Mouse (Mus musculus): ENCODE results near the gene Dnajc7. TPM values are rescaled to one million over a fixed set of nuclear protein-coding genes. Genes with fewer than 3 reads are reported as not detected.
"Not testable (repeated sequence)": the region's sequence is repeated elsewhere in the genome, so short reads cannot be mapped to it uniquely, and the experiment has no call there.

Dnajc7 gene
- total RNA-seq, 4 experiments from 2014 or later = 79.4 to 106 (median 95.5) TPM

DNA sequence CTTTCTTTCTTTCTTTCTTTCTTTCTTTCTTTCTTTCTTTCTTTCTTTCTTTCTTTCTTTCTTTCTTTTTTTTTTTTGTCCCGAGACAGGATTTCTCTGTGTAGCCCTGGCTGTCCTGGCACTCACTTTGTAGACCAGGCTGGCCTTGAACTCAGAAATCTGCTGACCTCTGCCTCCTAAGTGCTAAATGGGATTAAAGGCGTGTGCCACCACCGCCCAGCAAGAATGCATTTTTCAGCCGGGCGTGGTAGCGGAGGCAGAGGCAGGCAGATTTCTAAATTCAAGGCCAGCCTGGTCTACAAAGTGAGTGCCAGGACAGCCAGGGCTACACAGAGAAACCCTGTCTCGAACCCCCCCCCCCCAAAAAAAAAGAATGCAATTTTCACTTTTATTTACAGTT lies 3.1 kb downstream of the Dnajc7 start:
- not testable (repeated sequence) for DNase-seq (ENCODE audit: low spot score in 2 of 2)

DNA sequence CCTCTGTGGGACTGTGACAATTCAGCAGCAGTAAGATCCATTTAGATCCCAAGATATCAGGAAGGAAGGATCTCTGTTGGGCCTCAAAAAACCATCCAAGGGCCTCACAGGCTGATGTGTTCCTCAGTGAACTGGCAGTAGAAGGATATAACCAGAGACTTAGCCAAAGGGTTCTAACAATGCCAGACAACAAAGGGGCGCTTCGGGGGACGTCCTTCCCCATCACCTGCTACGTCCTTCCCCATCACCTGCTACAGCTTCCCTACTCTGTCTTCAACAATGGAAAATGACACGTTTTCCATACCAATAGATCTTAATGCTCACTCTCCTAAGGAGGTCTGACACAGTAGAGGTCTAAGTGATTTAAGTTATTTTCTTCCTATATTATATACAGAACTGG lies 3.6 kb downstream of the Dnajc7 start:
- no peak for DNase-seq (ENCODE audit: low spot score in 2 of 2)

DNA sequence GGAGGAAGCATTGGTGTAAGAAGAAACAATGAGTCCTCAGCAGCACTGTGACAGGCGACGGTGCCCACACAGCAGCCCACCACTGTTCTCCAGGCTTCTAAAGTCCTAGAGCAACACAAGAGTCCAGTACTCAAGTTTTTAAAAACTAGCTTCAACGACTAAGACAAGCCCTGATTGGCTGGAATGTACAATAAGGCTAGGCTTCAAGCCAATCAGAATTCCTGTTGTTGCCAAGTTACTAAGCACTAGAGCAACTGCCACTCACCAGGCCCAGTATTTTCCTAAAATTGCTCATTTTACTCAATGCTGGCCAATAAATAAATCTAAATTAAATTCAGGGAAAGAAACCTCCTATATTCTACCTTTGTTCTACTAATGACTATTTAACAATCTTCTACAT lies 6.7 kb downstream of the Dnajc7 start:
- DNase-seq (ENCODE audit: low spot score in 2 of 2) = no peak

DNA sequence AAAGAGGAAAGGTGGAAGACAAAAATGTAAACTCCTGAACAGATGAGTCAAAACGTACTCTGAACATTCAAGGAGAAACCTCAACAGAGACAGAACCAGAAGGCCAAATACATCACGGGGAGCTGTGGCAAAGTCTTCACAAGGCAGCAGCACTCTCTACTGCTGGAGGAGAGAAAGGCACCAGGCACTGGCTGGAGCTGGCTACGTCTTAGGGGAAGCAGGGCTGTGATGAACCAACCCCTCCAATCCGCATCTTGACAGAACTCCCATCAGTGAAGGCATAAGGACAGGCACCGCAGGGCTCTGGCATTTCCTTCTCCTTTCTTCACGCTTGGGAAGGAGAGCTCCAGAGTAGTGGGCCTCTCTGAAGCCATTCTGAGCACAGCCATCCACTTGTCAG lies 8.3 kb downstream of the Dnajc7 start:
- no peak for DNase-seq (ENCODE audit: low spot score in 2 of 2)

DNA sequence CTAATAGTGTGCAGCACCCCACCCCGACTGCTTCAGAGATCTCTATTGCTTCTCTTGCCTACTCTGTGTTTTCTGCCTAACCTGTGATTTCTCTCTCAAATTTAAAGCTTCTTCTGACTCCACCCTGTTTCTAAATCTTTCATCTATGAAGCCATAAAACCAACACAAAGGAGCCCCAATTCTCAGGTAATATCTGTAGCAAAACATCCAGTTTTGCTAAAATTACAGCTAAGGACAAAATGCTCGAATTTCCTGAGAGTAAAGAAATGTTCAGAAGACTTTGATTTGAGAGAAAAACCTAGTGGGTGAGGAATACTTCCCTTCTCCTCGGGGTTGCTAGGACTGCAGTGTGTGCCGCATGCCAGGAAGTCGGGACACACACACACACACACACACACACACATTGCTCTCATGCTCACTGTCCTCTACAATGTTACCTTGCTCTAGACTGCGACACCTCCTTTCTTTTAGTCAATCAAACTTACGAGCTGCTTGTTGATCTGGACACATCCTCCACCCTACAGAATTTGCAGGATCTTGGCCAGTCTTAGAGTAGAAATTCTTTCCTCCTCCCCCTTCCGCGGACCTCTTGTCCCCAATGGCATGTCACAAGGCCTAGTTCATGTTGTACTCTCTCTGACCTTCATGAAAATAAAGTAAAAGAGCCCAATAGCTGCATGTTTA lies 9.8 kb downstream of the Dnajc7 start:
- DNase-seq (ENCODE audit: low spot score in 2 of 2) = no peak

DNA sequence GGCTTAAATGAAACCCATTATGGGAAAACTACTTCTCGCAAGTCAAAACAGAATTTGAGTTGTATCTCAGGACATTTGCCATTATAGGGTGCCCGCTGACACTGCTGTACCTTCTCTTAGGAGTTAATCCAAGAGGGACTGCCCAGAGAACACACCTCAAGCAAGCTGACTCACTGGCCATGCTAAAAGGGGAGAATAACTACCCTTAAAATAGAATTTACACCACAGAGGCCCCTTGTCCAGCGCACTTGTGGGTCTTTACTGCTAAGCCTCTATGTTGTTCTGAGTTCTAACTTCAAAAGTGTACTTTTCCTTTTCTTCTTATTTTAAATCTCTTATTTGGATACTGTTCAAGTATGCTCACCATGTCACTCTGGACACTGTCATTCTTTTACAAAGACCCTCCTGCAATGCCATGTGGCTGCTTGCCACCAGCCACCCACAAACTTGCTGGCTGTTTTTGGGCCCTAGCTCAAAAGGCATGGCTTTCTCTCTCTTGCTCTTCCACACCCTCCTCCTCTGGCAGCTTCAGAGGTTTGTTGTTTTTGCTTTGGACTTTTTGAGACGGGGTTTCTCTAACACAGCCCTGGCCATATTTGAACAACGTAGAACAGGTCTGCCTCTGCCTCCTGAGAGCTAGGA lies 10.5 kb downstream of the Dnajc7 start:
- no peak for DNase-seq (ENCODE audit: low spot score in 2 of 2)

DNA sequence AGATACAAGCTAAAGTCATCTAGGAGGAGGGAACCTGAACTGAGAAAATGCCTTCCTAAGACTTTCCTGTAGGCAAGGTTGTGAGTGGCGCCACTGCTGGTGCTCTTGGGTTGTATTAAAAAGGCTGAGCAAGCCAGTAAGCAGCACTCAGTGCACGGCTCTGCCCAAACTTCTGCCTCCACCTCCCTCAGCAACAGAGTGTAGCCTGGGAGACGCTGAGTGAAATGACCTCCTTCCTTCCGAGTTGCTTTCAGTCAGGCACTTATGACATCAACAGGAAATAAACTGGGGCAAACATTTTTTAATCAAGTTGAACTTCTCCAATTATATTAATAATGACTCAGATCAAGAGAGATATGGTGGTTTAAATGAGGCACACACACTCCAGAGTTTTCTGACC lies 11.2 kb downstream of the Dnajc7 start:
- DNase-seq (ENCODE audit: low spot score in 2 of 2) = no peak

DNA sequence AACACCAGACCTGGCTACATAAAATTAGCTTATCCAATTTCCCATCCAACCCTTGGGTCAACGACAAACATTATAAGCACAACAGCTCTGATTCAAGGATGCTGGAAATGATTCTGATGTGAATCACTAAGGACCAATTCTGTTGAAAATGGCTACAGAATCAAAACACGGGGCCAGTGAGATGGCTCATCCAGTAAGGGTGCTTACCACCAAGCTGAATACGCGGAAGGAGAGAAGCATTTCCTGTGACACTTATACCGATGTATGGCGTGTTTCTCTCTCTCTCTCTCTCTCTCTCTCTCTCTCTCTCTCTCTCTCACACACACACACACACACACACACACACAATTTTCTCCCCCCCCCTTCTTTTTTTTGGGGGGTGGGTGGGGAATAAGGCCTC lies 12.8 kb downstream of the Dnajc7 start:
- no peak for DNase-seq (ENCODE audit: low spot score in 2 of 2)

DNA sequence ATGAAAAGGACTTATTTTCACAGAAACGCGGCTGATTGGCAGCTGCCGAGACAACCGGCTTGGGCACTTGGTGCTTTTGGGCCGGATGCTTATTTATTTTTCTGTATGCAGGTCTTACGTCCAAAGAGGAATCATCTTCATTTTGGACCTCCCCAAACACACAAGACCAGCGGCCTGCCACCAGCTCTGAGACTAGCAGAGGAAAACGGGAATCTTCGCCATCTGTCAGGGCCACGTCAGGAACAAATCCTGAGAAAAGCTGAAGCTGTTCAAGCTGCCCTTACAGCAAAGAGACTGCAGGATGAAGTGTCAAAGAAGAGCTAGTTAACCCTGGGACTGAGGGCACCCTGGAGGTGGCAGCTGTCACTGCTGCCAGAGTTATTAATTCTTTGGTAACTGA lies 14.5 kb downstream of the Dnajc7 start:
- DNase-seq (ENCODE audit: low spot score in 2 of 2) = no peak

DNA sequence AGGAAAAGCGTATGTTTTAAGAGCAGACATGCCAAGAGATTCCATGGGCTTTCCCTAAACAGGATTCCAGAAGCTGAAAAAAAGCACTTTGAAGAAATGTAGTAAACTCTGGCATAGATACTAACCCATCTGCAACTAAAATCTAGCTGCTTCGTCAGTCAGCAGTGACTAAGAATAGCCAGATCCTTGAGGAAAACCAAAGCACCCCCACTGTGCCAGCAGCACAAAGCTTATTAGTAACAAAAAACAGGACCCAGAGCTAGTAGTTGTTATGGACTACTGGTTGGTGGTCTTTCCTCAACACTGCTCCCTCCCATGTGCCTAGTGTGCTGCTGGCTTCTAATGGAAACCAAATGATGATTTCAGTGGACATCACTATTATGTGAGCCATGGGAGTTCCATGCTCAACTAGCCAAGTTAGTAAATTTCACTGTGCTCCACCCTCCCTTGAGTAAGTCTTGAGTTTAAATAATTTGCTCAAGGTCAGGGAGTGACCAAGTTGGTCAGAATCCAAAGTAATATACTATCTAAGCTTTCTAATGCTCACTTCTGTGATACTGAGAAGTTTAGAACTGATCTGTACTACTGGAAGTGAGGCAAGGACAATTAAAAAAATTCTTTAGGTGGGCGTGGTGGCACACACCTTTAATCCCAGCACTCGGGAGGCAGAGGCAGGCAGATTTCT lies 15.5 kb downstream of the Dnajc7 start:
- DNase-seq (ENCODE audit: low spot score in 2 of 2) = no peak

DNA sequence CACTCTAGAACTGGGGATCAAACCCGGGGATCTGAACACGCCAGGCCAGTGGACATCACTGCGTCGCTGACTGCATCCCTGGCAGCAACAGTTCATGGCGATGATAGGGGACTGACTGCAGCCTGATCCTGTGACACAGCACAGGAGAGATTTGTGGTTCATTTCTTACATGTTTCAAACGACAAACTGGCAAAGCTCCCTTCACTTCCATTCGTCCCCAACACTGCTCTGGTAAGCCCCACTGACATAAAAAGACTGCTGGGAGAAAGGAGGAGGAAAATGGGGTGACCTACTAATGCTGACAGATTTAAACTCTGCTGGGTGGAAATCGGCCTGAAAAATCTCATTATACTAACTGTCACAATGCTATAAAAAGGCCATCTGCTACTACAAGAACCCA lies 16.2 kb downstream of the Dnajc7 start:
- no peak for DNase-seq (ENCODE audit: low spot score in 2 of 2)

DNA sequence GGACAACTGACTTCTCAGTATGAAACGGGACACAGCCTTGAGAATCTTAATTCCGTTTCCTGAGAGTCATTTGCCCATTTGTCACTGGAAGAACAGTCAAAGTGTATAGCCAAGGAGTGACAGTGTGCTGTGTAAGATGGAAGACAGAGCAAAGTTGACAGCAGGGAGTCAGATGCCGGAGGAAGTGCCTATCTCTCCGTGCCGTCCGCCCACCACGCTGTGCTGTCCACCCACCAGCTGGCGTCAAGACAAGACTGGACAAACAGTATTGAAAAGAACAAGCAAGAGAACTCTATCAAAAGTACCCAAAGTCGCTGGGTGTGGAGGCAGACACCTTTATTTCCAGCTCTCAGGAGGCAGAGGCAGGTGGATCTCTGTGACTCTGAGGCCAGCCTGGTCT lies 16.8 kb downstream of the Dnajc7 start:
- DNase-seq (ENCODE audit: low spot score in 2 of 2) = no peak

DNA sequence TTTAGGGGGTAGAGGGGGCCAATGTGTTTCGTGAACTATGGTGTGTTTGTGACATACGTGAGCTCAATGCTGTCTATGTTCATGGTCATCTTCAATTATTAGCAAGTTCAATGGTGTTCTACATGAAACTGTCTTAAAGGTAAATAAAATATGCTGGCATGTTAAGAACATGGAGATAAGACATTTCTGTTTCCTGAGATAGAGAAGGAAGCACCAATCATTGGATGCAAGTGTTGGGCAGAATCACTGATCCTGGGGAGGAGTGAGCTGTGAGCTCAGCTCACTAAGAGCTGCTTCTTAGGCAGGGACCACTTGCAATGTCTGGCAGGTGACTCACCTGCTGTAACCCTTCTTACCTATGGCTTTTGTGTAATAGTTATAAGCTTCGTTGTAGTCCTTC lies 18.6 kb downstream of the Dnajc7 start:
- DNase-seq (ENCODE audit: low spot score in 2 of 2) = no peak

DNA sequence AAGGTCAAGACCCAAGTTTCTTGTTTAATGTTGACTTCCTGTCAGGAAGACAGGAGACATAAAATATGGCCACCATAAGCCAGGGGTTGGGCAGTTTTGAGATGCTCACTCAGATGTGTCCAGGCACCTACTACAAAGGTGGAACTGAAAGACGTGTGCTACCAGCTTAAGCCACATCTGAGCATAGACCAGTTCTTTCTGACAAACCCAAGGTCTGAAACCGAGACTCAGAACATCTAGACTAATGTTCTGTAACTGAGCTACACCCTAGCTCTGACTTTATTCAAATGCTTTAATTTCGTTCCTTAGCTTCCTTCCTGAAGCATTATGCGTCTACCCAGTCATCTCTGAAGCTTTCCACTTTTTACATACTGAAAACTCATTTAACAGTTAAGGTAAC lies 21.9 kb downstream of the Dnajc7 start:
- no peak for DNase-seq (ENCODE audit: low spot score in 2 of 2)

DNA sequence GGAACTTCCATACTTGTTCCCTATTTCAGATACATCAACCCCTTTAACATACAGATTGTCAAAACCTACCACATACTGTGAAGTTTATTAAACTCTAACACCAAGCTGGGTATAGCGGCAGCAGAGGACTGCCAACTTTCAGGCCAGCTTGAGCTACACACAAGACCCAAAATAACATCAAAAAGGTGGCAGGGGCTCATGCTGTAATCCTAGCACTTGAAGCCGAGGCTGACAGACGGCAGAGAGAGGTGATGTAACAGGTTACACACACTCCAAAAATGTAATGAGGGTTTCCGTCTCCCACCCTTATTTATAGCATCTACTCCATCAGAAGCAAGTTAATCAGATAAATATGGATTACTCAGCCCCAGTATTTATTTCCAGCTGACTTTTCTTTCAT lies 24.4 kb downstream of the Dnajc7 start:
- no peak for DNase-seq (ENCODE audit: low spot score in 2 of 2)

DNA sequence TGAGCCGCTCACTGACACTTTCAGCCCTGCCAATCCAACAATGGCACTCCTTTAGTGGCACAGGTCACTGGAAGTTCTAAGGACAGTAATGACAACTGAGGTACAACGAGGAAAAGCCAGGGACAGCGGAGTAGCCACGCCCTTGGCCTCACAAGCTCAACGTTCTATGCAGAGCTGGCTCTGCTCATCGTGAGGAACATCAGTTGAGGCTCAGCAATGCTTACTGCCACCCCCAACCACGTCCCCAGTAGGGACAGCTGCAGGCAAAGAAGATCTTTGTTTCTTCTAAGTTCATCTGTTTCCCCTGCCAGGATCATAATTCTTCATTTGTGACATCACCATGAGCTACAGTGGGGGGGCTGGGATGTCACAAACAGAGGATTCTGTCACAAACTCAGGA lies 25.4 kb downstream of the Dnajc7 start:
- DNase-seq (ENCODE audit: low spot score in 2 of 2) = no peak

DNA sequence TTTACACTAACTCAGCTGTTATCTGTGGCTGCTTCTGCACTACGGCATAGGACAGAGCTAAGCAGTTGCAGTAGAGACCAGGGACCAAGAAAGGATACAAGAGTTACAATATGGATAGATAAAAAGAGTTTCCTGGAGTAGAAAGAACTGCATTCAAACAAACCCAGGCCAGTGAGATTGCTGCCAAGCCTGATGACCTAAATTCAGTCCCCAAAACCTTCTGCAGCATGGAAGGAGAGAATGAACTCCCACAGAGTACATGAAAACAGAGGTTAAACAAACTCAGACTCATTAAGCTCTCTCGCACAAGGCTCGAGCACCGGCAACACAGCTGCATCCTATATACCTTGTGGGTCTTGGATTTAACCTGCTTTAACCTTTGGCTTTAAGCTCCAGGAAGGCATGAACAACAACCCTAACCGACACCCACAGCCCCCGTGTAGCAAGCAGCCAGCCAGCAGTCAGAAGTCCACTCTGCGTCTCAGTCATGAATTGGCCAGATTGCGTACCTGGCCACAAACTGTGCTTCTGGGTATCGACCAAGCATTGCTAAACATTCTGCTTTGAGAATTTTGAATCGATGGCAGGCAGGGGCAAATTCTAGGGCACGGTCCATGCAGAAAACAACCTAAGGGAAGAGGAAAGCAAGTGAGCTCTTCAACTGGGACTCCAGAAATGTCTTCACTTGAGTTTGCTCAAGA lies 27.5 kb downstream of the Dnajc7 start:
- DNase-seq (ENCODE audit: low spot score in 2 of 2) = no peak

DNA sequence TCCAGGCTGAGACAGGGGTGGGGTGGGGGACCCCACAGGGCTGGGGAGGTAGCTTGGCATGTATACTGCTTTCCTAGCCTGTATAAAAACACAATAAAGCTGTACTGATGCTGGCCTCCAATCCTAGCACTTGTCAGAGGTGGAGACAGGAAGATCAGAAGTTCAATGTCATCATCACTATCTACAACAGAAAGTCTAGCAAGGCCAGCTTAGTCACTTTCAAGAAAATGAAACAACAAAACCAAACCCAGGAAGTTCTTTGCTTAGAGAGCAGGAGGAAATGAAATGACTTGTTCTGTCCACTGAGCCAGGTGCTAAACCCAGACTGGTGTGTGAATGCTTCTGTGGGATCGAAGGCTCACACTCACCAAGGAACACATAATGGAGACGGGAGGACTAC lies 31.5 kb downstream of the Dnajc7 start:
- no peak for DNase-seq (ENCODE audit: low spot score in 2 of 2)

DNA sequence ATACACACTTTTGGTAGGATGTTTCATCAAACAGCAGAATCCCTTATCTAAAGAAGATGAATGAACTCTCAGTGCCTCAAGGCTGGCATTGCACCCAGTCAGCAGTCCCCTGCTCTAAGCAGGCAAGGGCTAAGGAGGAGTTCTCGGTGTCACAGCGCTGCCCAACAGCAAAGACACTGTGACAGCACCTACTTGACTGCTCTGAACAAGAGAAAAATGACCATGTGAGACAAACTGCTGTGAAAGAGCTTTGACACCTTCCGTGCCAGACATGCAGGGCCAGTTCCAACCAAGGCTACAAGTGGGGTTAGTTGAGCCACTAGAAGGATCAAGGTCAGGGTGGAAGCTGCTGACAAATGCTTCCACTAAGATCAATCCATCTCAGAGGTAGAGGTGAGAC lies 34.8 kb downstream of the Dnajc7 start:
- no peak for DNase-seq (ENCODE audit: low spot score in 2 of 2)

DNA sequence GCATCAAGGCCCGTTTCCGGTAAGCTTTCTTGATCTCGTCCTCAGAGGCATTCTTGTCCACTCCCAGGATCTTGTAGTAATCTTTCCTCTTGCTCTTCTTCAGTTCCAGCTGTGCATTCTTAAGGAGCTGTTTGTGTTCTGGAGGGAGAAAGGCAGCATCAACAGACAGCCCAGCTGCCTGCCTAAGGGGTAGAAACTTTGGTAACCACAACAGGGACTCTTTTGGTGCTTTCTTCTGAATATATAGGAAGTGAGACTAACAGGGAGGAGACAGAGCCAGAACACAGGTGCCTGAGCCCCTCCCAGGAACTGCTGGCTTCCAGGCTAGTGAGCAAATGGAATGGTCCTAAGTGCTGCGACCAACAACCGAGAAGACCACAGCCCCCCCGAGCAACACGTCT lies 35.4 kb downstream of the Dnajc7 start:
- no peak for DNase-seq (ENCODE audit: low spot score in 2 of 2)

DNA sequence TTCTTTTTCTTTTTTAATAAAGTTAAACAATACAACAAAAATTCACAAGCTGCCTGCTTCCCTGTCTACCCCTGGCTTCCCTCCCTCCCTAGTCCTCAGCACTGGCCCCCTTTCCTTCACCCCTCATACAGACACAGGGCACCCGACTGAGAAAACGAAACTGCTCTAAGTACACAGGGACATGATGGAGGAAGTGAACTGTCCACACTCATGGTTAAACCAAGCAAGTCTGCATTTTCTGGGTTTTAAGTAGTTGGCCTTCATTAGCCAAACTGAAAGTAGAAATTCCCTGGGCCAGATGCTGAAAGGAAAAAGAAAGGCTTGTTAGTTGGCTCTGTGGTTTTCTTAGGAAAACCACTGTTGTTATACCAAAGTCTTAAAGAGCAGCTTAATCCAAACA lies 37.1 kb downstream of the Dnajc7 start:
- DNase-seq (ENCODE audit: low spot score in 2 of 2) = no peak

DNA sequence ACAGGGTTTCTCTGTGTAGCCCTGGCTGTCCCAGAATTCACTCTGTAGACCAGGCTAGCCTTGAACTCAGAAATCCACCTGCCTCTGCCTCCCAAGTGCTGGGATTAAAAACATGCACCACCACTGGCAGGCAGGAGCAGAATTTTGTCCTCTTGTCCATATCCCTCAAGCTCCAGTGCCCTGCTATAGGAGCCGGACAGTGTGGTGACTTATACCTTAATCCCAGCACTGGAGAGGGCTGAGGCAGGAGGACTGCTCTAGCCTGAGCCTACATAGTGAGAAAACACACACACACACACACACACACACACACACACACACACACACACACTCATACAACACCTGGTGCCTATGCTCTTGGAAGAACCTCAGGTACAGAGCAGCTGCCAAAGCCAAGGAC lies 37.6 kb downstream of the Dnajc7 start:
- DNase-seq (ENCODE audit: low spot score in 2 of 2) = not testable (repeated sequence)

Measured in gastrocnemius, adult 8-10 months (tissue).